Mouse (Mus musculus): ENCODE results near the gene Tmem240. TPM values are rescaled to one million over a fixed set of nuclear protein-coding genes. Genes with fewer than 3 reads are reported as not detected.

Gene Tmem240
- polyA plus RNA-seq, 1 experiment from 2014 or later = 0.59 TPM

DNA sequence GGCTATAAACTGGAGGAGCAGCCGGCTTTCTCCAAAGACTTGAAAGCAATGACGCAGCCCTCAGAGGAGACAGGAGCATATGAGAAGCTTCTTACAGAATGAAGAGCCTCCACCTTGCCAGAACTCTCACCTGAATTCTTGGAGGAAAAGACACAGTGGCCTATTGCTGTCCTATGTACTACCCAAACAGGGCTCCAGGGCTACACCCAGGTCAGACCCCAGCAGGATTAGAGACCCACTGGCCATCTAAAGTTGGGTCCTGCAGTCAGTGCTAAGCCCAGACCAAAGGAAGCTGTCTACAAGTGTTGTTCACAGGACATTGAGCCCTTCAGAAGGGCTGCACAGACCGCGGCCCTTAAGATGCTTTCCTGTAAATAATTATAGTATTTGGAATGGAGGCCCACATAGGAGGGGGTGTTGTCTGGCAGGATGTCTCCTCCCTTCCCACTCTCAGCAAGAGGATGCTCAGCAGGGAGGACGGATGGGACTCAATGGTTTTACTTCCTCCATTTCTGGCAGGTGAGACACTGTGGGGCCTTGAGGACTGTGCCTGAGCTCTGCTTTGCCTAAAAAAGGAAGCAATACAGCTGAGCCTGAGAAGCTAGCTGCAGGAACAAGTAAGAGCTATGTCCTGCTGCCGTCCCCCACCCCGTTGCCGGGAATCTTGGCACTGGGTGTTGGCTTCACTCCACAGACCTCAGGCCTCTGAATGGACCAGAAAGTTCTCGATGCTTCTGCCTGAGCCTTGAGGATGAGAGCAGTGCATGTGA lies 40.6 kb downstream of the Tmem240 start:
- H3K4me3 ChIP-seq = peak overlapping the region; percentile 1; the same call in 1 of the 2 replicates
- 0 out of 2 replicates have a peak, but pooled peaks have one; percentile 13 for ATAC-seq (ENCODE audit: borderline replicate concordance, extremely low read depth, low FRiP score, low TSS enrichment)
- H3K27me3 ChIP-seq = peaks cover 34% of the 10 kb centered on the region
- no peaks in the 10 kb centered on the region for H3K36me3 ChIP-seq
- H3K9ac ChIP-seq = no peak overlapping the region
- peak overlapping the region; percentile 39 for H3K27ac ChIP-seq
- H3K4me2 ChIP-seq = peak overlapping the region; percentile 76
- WGBS = 32% methylated on average over 9 of the region's 9 CpGs
- no peaks in the 10 kb centered on the region for H3K9me3 ChIP-seq
- H3K4me1 ChIP-seq = peaks cover 48% of the 10 kb centered on the region

DNA sequence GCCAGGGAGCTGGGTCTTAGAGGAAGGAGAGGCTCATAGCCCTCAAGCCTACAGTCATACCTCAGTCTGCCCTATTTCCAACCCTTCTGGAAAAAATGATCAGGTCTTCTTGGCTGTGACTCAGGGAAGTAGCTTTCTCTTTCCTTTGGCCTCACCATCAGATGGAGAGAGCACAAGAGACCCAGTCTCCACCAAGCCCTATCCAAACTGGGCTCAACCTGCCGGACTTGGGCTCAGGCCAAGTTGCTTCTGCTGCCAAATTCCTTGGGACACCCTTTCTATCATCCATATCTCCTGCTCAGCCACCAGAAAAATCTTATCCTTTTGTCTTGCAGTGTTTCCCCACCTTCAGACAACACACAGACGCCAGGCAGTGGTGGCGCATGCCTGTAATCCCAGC lies 41.3 kb downstream of the Tmem240 start:
- H3K9me3 ChIP-seq = no peaks in the 10 kb centered on the region
- H3K4me1 ChIP-seq = peaks cover 44% of the 10 kb centered on the region
- peak overlapping the region; percentile 39 for H3K27ac ChIP-seq
- peaks cover 33% of the 10 kb centered on the region for H3K27me3 ChIP-seq
- WGBS = 55% methylated on average over 3 of the region's 3 CpGs
- H3K4me3 ChIP-seq = no peak overlapping the region
- H3K4me2 ChIP-seq = no peak overlapping the region
- no peak for ATAC-seq (ENCODE audit: borderline replicate concordance, extremely low read depth, low FRiP score, low TSS enrichment)
- H3K9ac ChIP-seq = no peak overlapping the region
- no peaks in the 10 kb centered on the region for H3K36me3 ChIP-seq

DNA sequence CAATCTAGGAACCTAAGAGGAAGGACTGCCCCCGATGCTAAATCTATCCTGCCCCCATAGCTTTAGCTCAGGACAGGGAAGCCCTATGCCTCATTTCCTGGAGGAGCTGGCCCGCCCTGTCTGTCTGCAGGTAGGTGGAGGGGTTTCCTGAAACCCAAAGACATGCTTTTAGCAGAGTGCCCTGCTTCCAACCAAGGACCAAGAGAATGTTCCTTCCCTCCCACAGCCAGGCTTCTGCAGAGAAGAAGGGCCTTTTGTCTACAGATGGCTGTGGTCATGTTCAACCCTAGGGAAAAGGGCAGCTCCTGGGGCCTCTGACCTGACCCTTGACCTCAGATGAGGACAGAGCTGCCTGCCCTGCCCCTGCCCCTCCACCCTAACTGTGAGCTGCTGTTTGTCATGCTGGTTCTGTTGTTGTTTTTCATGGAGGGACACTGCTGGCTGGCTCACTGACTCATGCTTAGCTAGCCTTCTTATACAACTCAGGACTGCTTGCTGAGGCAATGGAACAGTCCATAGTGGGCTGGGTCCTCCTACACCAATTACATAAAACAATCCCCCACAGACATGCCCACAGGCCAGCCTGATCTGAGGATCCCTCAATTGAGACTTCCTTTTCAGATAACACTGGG lies 42.2 kb downstream of the Tmem240 start:
- no peak for ATAC-seq (ENCODE audit: borderline replicate concordance, extremely low read depth, low FRiP score, low TSS enrichment)
- 0 out of 2 replicates have a peak overlapping the region, but pooled peaks have one; percentile 8 for H3K27ac ChIP-seq
- 55% methylated on average over 2 of the region's 2 CpGs for WGBS
- H3K9ac ChIP-seq = no peak overlapping the region
- H3K36me3 ChIP-seq = no peaks in the 10 kb centered on the region
- H3K9me3 ChIP-seq = no peaks in the 10 kb centered on the region
- H3K27me3 ChIP-seq = peaks cover 24% of the 10 kb centered on the region
- H3K4me1 ChIP-seq = peaks cover 48% of the 10 kb centered on the region
- H3K4me2 ChIP-seq = no peak overlapping the region
- no peak overlapping the region for H3K4me3 ChIP-seq

DNA sequence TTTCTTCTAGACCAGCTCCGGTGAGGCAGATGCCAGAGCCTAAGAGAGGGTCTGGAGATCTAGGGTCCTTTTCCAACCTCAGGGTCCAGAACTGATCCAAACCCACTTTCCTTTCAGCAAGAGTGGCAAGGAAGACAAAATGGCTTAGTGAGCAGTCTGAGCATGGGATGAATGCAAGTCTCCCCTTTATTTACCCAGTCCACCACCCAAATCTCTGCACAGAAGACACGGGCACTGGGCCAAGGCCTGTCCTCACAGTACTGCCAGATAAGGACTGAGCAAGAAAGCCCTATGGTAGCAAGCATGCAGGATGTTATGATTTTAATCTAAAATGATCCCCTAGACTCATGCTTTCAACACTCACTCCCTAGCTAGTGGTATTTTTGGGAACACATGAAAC lies 43.2 kb downstream of the Tmem240 start:
- Histone ChIP-seq H3K4me2 (no peak overlapping the region), H3K9me3 (no peaks in the 10 kb centered on the region), H3K4me3 (no peak overlapping the region), H3K4me1 (peaks cover 48% of the 10 kb centered on the region), H3K27ac (0 out of 2 replicates have a peak overlapping the region, but pooled peaks have one; percentile 20), H3K27me3 (peaks cover 16% of the 10 kb centered on the region), H3K9ac (no peak overlapping the region), H3K36me3 (no peaks in the 10 kb centered on the region)
- WGBS = 57% methylated on average over 2 of the region's 2 CpGs
- no peak for ATAC-seq (ENCODE audit: borderline replicate concordance, extremely low read depth, low FRiP score, low TSS enrichment)

DNA sequence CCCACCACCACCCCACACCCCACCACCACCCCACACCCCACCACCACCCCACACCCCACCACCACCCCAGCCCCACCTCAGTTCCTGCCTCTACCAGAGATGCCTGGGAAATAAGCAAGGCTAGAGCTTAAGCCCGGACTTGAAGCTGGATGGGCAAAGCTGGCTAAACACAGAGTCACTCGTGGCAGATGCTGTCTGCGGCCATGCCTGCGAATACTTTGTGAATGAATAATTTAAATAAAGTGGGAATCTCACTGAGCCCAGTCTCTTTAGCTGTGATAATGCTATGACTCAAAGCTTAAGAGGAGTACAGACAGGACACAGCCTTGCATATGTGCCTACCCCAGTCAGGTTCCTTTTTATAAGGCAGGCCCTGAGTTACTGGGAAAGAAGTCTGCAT lies 44.9 kb downstream of the Tmem240 start:
- Histone ChIP-seq H3K4me3 (no peak overlapping the region), H3K27ac (no peak overlapping the region), H3K4me2 (no peak overlapping the region), H3K9ac (no peak overlapping the region), H3K36me3 (no peaks in the 10 kb centered on the region), H3K27me3 (no peaks in the 10 kb centered on the region), H3K4me1 (peaks cover 40% of the 10 kb centered on the region), H3K9me3 (no peaks in the 10 kb centered on the region)
- ATAC-seq (ENCODE audit: borderline replicate concordance, extremely low read depth, low FRiP score, low TSS enrichment) = no peak
- 77% methylated on average over 4 of the region's 4 CpGs for WGBS

DNA sequence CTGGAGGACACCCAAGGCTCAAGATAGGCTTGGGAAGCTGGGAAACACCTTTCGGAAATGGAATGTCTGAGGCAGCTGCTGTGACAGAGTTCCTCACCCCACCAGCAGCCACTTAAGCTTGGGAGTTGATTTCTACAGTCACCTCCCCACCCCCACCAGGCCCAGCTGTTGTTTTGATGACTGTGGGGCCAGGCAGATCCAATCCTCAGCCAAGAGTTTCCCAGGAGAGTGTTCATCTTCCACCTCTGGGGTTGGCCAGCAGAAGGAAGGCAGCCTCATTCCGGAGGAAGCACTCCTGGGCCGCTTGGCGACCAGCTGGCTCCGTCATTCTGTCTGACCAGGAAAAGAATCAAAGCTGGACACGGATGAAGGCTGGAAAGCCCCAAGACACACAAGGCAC lies 46.3 kb downstream of the Tmem240 start:
- Histone ChIP-seq H3K36me3 (no peaks in the 10 kb centered on the region), H3K27me3 (no peaks in the 10 kb centered on the region), H3K9ac (no peak overlapping the region), H3K4me1 (peaks cover 28% of the 10 kb centered on the region), H3K27ac (peak overlapping the region; percentile 16; the same call in 1 of the 2 replicates), H3K9me3 (no peaks in the 10 kb centered on the region), H3K4me2 (no peak overlapping the region), H3K4me3 (no peak overlapping the region)
- 15% methylated on average over 6 of the region's 6 CpGs for WGBS
- no peak for ATAC-seq (ENCODE audit: borderline replicate concordance, extremely low read depth, low FRiP score, low TSS enrichment)

DNA sequence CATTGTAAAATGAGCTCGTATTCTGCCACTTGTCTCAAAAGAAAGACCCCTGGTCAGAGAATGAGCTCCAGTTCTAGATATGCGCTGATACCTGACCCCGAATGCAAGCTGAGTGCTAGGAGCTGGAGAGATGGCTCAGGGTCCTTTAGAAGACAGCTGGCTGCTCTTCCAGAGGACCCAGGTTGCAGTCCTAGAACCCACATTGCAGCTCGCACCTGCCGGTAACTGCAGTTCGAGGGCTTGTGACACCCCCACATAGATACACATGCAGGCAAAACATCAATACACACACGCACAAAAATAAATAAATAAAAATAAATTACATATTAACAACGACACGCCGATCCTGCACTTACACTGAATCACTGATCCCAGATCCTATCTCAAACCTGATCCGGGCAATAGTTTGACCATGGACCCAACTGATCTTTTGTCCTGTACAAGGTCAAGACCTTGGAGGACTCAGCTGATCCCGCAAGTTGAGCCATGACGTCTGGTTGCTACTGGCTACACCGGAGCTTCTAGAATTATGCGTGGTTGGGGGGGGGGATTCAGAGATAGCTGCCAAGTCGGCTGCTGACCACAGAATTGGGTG lies 49.0 kb downstream of the Tmem240 start:
- H3K27ac ChIP-seq = peak overlapping the region; percentile 51; the same call in 1 of the 2 replicates
- no peak overlapping the region; the same call in 1 of the 2 replicates for H3K9ac ChIP-seq
- H3K27me3 ChIP-seq = no peaks in the 10 kb centered on the region
- H3K4me3 ChIP-seq = peak overlapping the region; percentile 60
- peaks cover 11% of the 10 kb centered on the region for H3K4me1 ChIP-seq
- H3K36me3 ChIP-seq = no peaks in the 10 kb centered on the region
- peak overlapping the region; percentile 89 for H3K4me2 ChIP-seq
- no peaks in the 10 kb centered on the region for H3K9me3 ChIP-seq
- ATAC-seq (ENCODE audit: borderline replicate concordance, extremely low read depth, low FRiP score, low TSS enrichment) = no peak
- WGBS = 33% methylated on average over 16 of the region's 16 CpGs

DNA sequence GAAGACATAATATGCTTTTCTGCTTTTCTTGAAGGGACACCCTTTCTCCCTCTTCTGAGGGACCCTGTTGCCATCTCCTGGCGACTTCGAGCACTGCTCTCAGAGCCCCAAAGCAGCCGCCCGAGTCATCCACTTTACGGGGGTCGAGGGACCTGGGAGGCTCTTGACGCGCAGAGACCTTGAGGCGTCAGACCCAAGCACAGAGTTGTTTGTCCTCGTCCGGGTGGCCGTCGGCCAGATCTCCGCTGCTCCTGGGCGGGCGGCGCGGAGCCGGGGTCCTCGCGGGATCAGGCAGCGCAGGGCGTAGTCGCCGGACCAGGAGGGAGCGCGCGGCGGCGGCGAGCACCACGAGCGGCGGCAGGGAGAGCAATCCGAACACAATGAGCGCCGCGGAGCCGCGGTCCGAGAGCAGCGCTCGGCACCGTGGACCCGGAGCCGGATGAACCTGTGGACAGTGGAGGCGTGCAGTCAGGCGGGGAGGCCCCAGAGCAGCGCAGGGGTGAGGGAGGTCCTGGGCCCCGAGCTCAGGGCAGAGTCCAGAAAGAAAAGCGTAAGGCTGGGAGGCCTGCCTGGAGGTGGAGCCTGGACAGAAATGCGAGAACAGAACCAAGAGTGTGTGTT lies 49.6 kb downstream of the Tmem240 start:
- Histone ChIP-seq H3K36me3 (no peaks in the 10 kb centered on the region), H3K9ac (peak overlapping the region; percentile 66), H3K4me2 (peak overlapping the region; percentile 89), H3K27ac (peak overlapping the region; percentile 51), H3K27me3 (no peaks in the 10 kb centered on the region), H3K4me1 (peaks cover 11% of the 10 kb centered on the region), H3K4me3 (peak overlapping the region; percentile 60), H3K9me3 (no peaks in the 10 kb centered on the region)
- ATAC-seq (ENCODE audit: borderline replicate concordance, extremely low read depth, low FRiP score, low TSS enrichment) = peak; percentile 87
- under 1% methylated on average over 52 of the region's 52 CpGs for WGBS

DNA sequence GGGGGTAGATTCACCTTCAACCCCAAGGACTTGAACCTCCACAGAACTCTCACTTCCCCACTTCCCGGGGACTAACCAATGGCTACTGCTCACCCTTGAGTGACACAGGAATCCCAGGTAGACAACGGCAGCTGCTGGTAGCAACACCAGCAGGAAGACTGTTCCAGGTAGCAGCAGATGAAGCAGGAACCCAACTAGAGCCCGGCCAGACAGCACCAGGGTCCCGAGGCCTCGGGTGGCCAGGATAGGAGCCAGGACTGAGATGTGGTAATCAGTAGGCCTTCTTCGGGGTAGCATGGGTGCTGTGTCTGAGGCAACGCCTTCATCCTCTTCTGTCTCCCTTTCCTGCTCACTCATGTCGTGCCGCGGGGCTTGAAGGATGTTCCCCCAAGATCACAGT lies 50.6 kb downstream of the Tmem240 start:
- WGBS = 78% methylated on average over 10 of the region's 10 CpGs
- H3K4me2 ChIP-seq = no peak overlapping the region
- H3K4me1 ChIP-seq = peaks cover 11% of the 10 kb centered on the region
- no peak overlapping the region for H3K27ac ChIP-seq
- H3K9ac ChIP-seq = no peak overlapping the region
- no peaks in the 10 kb centered on the region for H3K36me3 ChIP-seq
- H3K4me3 ChIP-seq = no peak overlapping the region
- no peak for ATAC-seq (ENCODE audit: borderline replicate concordance, extremely low read depth, low FRiP score, low TSS enrichment)
- H3K9me3 ChIP-seq = no peaks in the 10 kb centered on the region
- H3K27me3 ChIP-seq = no peaks in the 10 kb centered on the region

DNA sequence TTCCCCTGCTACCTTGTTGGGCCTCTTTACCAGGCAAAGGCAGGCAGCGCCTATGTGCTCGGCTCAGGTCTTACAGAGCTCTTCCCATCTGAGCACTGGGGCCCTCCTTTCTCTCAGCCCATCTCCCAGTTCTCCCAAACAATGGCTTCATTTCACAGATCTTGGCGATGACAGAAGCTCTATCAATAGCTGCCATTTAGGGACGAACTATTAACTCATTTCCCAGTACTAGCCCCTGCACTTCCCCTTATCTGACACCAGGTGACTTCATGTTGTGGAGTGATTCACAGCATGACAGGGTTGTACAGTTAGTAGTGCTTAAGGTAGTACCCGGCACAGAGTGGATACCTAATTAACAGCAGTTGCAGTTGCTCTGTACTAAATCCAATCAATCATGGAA lies 51.2 kb downstream of the Tmem240 start, which contains the start of gene Tmem88b:
Gene Tmem88b, minus strand, starts transcription at position 56 of the 400 bp plus-strand sequence.
- H3K4me3 ChIP-seq = peak within 1 kb of the TSS; percentile 60
- H3K36me3 ChIP-seq = no peaks in the 10 kb centered on the region
- H3K27ac ChIP-seq = no peak within 1 kb of the TSS
- H3K27me3 ChIP-seq = no peaks in the 10 kb centered on the region
- peak within 1 kb of the TSS; percentile 89 for H3K4me2 ChIP-seq
- H3K9ac ChIP-seq = 0 out of 2 replicates have a peak within 1 kb of the TSS, but pooled peaks have one; percentile 66
- ATAC-seq (ENCODE audit: borderline replicate concordance, extremely low read depth, low FRiP score, low TSS enrichment) = no peak
- no peaks in the 10 kb centered on the region for H3K9me3 ChIP-seq
- 63% methylated on average over 5 of the region's 5 CpGs for WGBS
- peaks cover 9% of the 10 kb centered on the region for H3K4me1 ChIP-seq

DNA sequence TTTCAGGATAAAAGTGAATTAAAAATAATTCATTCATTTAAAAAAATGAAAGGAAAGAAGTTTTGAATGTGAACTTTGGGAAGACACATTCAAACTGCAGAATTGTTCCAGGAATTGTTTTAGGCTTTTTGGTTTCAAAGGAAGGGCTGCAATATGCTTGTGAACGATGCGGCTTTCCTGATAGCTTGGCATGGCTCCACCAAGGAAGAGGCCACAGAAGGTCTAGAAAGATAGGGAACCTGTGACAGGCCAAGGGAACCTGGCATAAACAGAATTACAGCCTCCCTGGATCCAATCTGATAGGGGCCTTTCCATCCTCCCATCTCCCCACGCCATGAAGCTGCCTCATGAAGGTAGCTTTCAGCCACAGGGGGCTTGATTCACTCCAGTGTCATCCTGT lies 53.7 kb downstream of the Tmem240 start:
- no peak overlapping the region for H3K4me3 ChIP-seq
- peaks cover 5% of the 10 kb centered on the region for H3K4me1 ChIP-seq
- no peak for ATAC-seq (ENCODE audit: borderline replicate concordance, extremely low read depth, low FRiP score, low TSS enrichment)
- no peaks in the 10 kb centered on the region for H3K27me3 ChIP-seq
- H3K9me3 ChIP-seq = no peaks in the 10 kb centered on the region
- WGBS = 58% methylated on average over 3 of the region's 3 CpGs
- H3K9ac ChIP-seq = no peak overlapping the region
- H3K27ac ChIP-seq = no peak overlapping the region
- no peaks in the 10 kb centered on the region for H3K36me3 ChIP-seq
- no peak overlapping the region for H3K4me2 ChIP-seq
